Mouse (Mus musculus) intestine, embryonic 14.5 days (tissue): ENCODE results near the gene Camkmt. TPM values are rescaled to one million over a fixed set of nuclear protein-coding genes. Genes with fewer than 3 reads are reported as not detected.

Experiments
- ATAC-seq: fragments of 200-750 bp; cut with Nextera tagmentation; replicated peaks from 2 replicates; pipeline ENCODE4 v1.8.0; 2017; ENCODE audit warnings: low read depth, moderate number of reproducible peaks, moderate TSS enrichment, moderate library complexity; ENCODE audit not compliant: low FRiP score, low TSS enrichment
- DNase-seq: peaks from one replicate; pipeline ENCODE4 v3.0.0-alpha.2; 2018; ENCODE audit warnings: low spot score
- H3K27ac ChIP-seq: fragments of 300-500 bp; sonication (generic); 2 replicates; pipeline ENCODE4 v1.5.1; 2014; ENCODE audit warnings: low read depth, mild to moderate bottlenecking, control low read depth
- H3K27me3 ChIP-seq: fragments of 300-500 bp; sonication (generic); replicated peaks from 2 replicates; pipeline ENCODE4 v1.6.1; 2014; ENCODE audit warnings: low read length, control low read depth; ENCODE audit not compliant: control insufficient read depth, insufficient read depth
- H3K36me3 ChIP-seq: fragments of 300-500 bp; sonication (generic); 2 replicates; pipeline ENCODE4 v1.6.1; 2014; ENCODE audit warnings: low read length, control low read depth; ENCODE audit not compliant: control insufficient read depth, insufficient read depth
- H3K4me1 ChIP-seq: fragments of 300-500 bp; sonication (generic); replicated peaks from 2 replicates; pipeline ENCODE4 v1.6.1; 2014; ENCODE audit warnings: low read length, control low read depth, mixed read lengths; ENCODE audit not compliant: control insufficient read depth, insufficient read depth
- H3K4me2 ChIP-seq: fragments of 300-500 bp; sonication (generic); 2 replicates; pipeline ENCODE4 v1.6.1; 2014; ENCODE audit warnings: low read length
- H3K4me3 ChIP-seq: fragments of 300-500 bp; sonication (generic); 2 replicates; pipeline ENCODE4 v1.5.1; 2014; ENCODE audit warnings: low read depth, low read length, control low read depth, mixed read lengths
- H3K9ac ChIP-seq: fragments of 300-500 bp; sonication (generic); 2 replicates; pipeline ENCODE4 v1.6.1; 2014; ENCODE audit warnings: mild to moderate bottlenecking, low read length
- H3K9me3 ChIP-seq: fragments of 300-500 bp; sonication (generic); 2 replicates; pipeline ENCODE4 v1.6.1; 2016; ENCODE audit warnings: low read length, control low read depth; ENCODE audit not compliant: control insufficient read depth
- WGBS: fragments of 180-500 bp; shearing (Covaris S2); extraction: QIAGEN DNeasy Blood & Tissue Kit; methylation state at CpG from one replicate; pipeline ENCODE4 v1.1.7; 2014; 5-methylcytosine and 5-hydroxymethylcytosine counted together
- polyA plus RNA-seq: library from polyadenylated mRNA; unstranded; fragments of >200 nt; fragmentation: Nextera tagmentation; extraction: Ambion mirVana; gene quantifications from 2 replicates; pipeline ENCODE4 v1.2.1, GENCODE M21; 2014

Camkmt gene
- polyA plus RNA-seq, 1 experiment from 2014 or later, result 14.6 TPM

GRCm38 (mm10) chr17:85190128-85190435 lies 99.7 kb downstream of the Camkmt start:
- no peak overlapping the region for H3K27ac ChIP-seq
- H3K4me2 ChIP-seq, result no peak overlapping the region
- H3K36me3 ChIP-seq, result no peaks in the 10 kb centered on the region
- H3K27me3 ChIP-seq, result no peaks in the 10 kb centered on the region
- H3K4me1 ChIP-seq, result no peaks in the 10 kb centered on the region
- no peak overlapping the region for H3K4me3 ChIP-seq
- WGBS, result 28% methylated on average over 7 of the region's 7 CpGs
- ATAC-seq (no peak), DNase-seq (no peak)
- H3K9ac ChIP-seq, result no peak overlapping the region
- no peaks in the 10 kb centered on the region for H3K9me3 ChIP-seq

GRCm38 (mm10) chr17:85193294-85193693 lies 102.9 kb downstream of the Camkmt start:
- 74% methylated on average over 11 of the region's 11 CpGs for WGBS

GRCm38 (mm10) chr17:85198781-85199180 lies 108.4 kb downstream of the Camkmt start:
- Histone ChIP-seq H3K4me1 (no peaks in the 10 kb centered on the region), H3K9me3 (no peaks in the 10 kb centered on the region), H3K4me3 (no peak overlapping the region), H3K27me3 (no peaks in the 10 kb centered on the region), H3K27ac (no peak overlapping the region), H3K36me3 (no peaks in the 10 kb centered on the region), H3K4me2 (no peak overlapping the region), H3K9ac (no peak overlapping the region)
- DNase-seq, result no peak
- 92% methylated on average over 15 of the region's 15 CpGs for WGBS
- no peak for ATAC-seq

More at GRCm38 (mm10) chr17:85193294-85193693, 102.9 kb downstream of the Camkmt start:
- ATAC-seq (no peak), DNase-seq (no peak)
- Histone ChIP-seq H3K9ac (no peak overlapping the region), H3K27ac (no peak overlapping the region), H3K9me3 (no peaks in the 10 kb centered on the region), H3K27me3 (no peaks in the 10 kb centered on the region), H3K4me1 (no peaks in the 10 kb centered on the region), H3K4me2 (no peak overlapping the region), H3K4me3 (no peak overlapping the region), H3K36me3 (no peaks in the 10 kb centered on the region)

GRCm38 (mm10) chr17:85199321-85199720 lies 109.0 kb downstream of the Camkmt start:
- DNase-seq (no peak), ATAC-seq (no peak)
- Histone ChIP-seq H3K9ac (no peak overlapping the region), H3K4me3 (no peak overlapping the region), H3K9me3 (no peaks in the 10 kb centered on the region), H3K36me3 (no peaks in the 10 kb centered on the region), H3K27ac (no peak overlapping the region), H3K4me2 (no peak overlapping the region), H3K27me3 (no peaks in the 10 kb centered on the region), H3K4me1 (no peaks in the 10 kb centered on the region)
- WGBS, result 76% methylated on average over 11 of the region's 11 CpGs

GRCm38 (mm10) chr17:85218054-85218453 lies 127.7 kb downstream of the Camkmt start:
- no peaks in the 10 kb centered on the region for H3K36me3 ChIP-seq
- no peaks in the 10 kb centered on the region for H3K4me1 ChIP-seq
- no peaks in the 10 kb centered on the region for H3K27me3 ChIP-seq
- ATAC-seq (no peak), DNase-seq (no peak)
- H3K9ac ChIP-seq, result no peak overlapping the region
- WGBS, result 74% methylated on average over 5 of the region's 5 CpGs
- H3K4me2 ChIP-seq, result no peak overlapping the region
- 0 out of 2 replicates have a peak, but pooled peaks cover 5% of the 10 kb centered on the region for H3K9me3 ChIP-seq
- no peak overlapping the region for H3K27ac ChIP-seq
- H3K4me3 ChIP-seq, result no peak overlapping the region

- no peaks in the 10 kb centered on the region for H3K9me3 ChIP-seq
- H3K4me2 ChIP-seq, result no peak overlapping the region
- H3K27me3 ChIP-seq, result no peaks in the 10 kb centered on the region
- 86% methylated on average over 7 of the region's 7 CpGs for WGBS
- no peaks in the 10 kb centered on the region for H3K4me1 ChIP-seq
- no peak for ATAC-seq
- no peak for DNase-seq
- no peaks in the 10 kb centered on the region for H3K36me3 ChIP-seq
- H3K27ac ChIP-seq, result no peak overlapping the region
- H3K4me3 ChIP-seq, result no peak overlapping the region
- H3K9ac ChIP-seq, result no peak overlapping the region
Observed at GRCm38 (mm10) chr17:85242109-85242508, 151.8 kb downstream of the Camkmt start.

- Histone ChIP-seq H3K9ac (no peak overlapping the region), H3K4me3 (no peak overlapping the region), H3K27ac (no peak overlapping the region), H3K4me2 (no peak overlapping the region), H3K9me3 (no peaks in the 10 kb centered on the region), H3K36me3 (no peaks in the 10 kb centered on the region), H3K4me1 (no peaks in the 10 kb centered on the region), H3K27me3 (no peaks in the 10 kb centered on the region)
- WGBS, result 40% methylated on average over 5 of the region's 5 CpGs
- ATAC-seq (no peak), DNase-seq (no peak)
Observed at GRCm38 (mm10) chr17:85248962-85249361, 158.6 kb downstream of the Camkmt start.

- H3K4me1 ChIP-seq, result no peaks in the 10 kb centered on the region
- no peaks in the 10 kb centered on the region for H3K27me3 ChIP-seq
- WGBS, result 57% methylated on average over 6 of the region's 7 CpGs
- no peaks in the 10 kb centered on the region for H3K9me3 ChIP-seq
- no peak overlapping the region for H3K27ac ChIP-seq
- no peak overlapping the region for H3K4me2 ChIP-seq
- DNase-seq, result no peak
- H3K4me3 ChIP-seq, result no peak overlapping the region
- no peak overlapping the region for H3K9ac ChIP-seq
- no peaks in the 10 kb centered on the region for H3K36me3 ChIP-seq
- no peak for ATAC-seq
Observed at GRCm38 (mm10) chr17:85249744-85250143, 159.4 kb downstream of the Camkmt start.

GRCm38 (mm10) chr17:85256930-85257329 lies 166.6 kb downstream of the Camkmt start:
- Histone ChIP-seq H3K9me3 (no peaks in the 10 kb centered on the region), H3K27me3 (no peaks in the 10 kb centered on the region), H3K36me3 (no peaks in the 10 kb centered on the region), H3K4me1 (no peaks in the 10 kb centered on the region), H3K9ac (no peak overlapping the region), H3K4me2 (no peak overlapping the region), H3K27ac (no peak overlapping the region), H3K4me3 (no peak overlapping the region)
- DNase-seq (no peak), ATAC-seq (no peak)
- 40% methylated on average over 9 of the region's 9 CpGs for WGBS
